Mouse (Mus musculus) regulatory T cell (primary cell): ENCODE results near the gene Bach1.

Source experiments
- in situ Hi-C: fragments of 300-600 bp; cut with MboI, MseI; formaldehyde crosslinking; loops from one replicate; pipeline ENCODE4 v1.15.1; 2025; ENCODE audit warnings: high pct_unique_total_duplicates

Gene Bach1

GRCm38 (mm10) chr16:87698692-87699305, at the start of gene Bach1:
TSS of gene Bach1 (plus strand) at chr16:87698945.
- in situ Hi-C loops: no loop called here

GRCm38 (mm10) chr16:87652344-87652743, 46.4 kb upstream of the Bach1 start:
- in situ Hi-C loops: no loop called here

DNA sequence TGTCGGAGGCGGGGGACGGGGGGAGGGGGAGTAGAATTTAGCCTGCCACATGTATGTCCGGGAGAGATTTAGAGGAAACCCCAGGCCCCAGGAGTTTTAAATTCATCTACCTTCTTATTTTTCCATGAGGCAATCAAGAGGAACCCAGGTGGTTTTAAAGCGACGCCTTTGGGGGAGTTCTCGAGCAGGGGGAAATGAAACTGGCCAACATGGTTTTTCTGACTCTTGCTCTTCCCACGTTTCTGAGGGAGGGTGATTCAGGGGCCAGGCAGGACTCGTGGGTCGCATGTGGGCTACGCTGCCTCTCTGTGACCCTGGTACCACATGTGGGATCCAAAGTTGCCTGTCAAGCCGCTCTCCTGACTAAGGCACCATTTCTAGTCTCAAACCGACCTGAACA, 45.8 kb upstream of the Bach1 start:
- in situ Hi-C loops: no loop called here

- in situ Hi-C loops: no loop called here
Observed at GRCm38 (mm10) chr16:87654016-87654575, 44.6 kb upstream of the Bach1 start.

GRCm38 (mm10) chr16:87655005-87655404, 43.7 kb upstream of the Bach1 start:
- in situ Hi-C loops: no loop called here

DNA sequence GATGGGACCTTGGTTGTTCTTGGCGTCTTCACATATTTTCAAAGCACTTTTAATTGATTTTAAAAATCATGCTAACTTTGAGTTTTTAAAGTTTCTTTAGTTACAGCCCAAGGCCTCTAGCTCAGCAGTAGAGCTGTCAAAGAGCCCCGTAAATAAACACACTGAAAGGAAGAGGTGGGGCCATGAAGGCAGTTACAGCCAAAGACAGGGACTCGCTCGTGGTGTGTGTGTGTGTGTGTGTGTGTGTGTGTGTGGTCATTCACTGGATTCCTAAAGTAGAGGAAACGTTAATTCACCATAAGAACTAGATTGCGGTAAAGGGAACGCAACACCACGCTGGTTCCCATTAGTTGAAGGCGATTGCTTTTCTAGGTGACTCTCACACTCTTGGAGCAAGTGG, 43.2 kb upstream of the Bach1 start:
- in situ Hi-C loops: no loop called here

- in situ Hi-C loops: no loop called here
Observed at GRCm38 (mm10) chr16:87656771-87657170, 42.0 kb upstream of the Bach1 start.

GRCm38 (mm10) chr16:87657291-87657690, 41.5 kb upstream of the Bach1 start:
- in situ Hi-C loops: no loop called here

- in situ Hi-C loops: no loop called here
Observed at GRCm38 (mm10) chr16:87661024-87661471, 37.7 kb upstream of the Bach1 start.

DNA sequence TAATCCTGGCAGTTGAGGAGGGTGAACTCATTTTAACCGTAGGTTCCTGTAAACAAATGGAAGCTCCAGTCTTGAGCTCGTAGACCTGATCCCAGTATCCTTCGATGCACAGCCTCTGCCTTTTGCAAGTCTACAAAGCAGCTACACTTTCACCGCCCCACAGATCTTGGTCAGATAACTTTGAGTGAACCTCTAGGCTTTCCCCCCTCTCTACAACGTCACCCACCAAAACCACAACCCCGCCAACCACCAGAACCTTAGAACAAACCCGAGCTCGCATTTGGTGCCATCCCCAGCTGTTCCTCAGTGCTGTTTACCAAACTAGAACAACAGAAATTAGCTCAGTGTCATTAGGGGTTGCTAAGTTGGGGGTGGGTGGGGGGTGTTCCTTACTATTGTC, 37.1 kb upstream of the Bach1 start:
- in situ Hi-C loops: no loop called here

- in situ Hi-C loops: no loop called here
Observed at GRCm38 (mm10) chr16:87662528-87662927, 36.2 kb upstream of the Bach1 start.

- in situ Hi-C loops: no loop called here
Observed at GRCm38 (mm10) chr16:87663890-87664289, 34.9 kb upstream of the Bach1 start.

GRCm38 (mm10) chr16:87665246-87665645, 33.5 kb upstream of the Bach1 start:
- in situ Hi-C loops: no loop called here

DNA sequence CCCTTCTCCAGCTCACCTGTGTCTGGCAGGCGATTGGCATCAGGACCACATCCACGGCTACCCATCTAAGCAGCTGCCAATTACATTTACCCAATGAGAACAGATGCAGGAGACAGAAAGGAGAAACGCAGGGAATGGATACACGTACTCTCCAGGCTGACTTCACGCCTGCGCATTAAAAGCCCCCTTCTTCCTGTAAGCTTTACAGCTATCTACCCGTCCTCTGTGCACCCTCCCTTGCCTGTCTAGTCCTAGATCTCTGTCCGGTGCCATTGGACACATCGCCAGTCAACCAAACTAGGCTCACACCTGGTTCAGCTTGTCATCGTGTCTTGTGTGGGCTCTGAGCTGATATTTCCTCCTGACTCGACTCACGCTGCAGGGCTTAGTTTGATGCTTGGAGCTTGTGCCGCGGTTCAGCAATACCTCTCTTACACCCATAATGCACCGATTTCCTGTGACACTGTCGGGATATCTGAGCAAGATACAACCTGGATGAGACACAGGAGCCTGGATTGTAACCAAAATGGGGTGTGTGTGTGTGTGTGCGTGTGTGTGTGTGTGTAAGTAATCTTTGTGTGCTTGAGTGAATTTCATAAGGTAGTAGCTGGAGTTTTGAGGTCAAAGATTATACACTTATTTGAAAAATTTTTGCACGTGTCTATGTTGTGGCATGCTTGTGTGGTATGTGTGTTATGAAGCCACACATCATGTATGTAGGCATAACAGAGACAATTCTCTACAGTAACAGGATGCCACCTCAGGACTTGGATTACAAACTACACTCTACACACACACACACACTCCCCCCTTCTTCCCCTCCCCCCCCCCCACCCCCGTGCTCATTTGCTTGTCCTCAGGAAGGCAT, 32.8 kb upstream of the Bach1 start:
- in situ Hi-C loops: no loop called here

DNA sequence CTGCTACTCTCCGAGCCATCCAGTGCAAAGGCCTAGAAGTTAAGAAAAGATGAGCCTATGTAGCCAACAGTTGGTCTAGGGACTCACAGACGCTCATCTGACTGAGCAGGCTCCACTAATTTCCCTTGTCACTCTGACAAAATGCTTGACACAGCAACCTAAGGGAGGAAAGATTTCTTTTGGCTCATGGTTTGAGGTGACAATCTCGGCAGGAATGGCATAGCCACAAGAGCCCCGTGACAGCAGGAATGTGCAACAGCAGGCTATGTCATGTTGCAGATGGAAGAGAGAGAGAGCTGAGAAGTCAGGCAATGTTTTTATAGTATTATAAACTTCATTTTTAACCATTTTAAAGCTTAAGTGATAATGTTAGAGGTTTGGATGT, 32.1 kb upstream of the Bach1 start:
- in situ Hi-C loops: no loop called here

GRCm38 (mm10) chr16:87668002-87668401, 30.7 kb upstream of the Bach1 start:
- in situ Hi-C loops: no loop called here

DNA sequence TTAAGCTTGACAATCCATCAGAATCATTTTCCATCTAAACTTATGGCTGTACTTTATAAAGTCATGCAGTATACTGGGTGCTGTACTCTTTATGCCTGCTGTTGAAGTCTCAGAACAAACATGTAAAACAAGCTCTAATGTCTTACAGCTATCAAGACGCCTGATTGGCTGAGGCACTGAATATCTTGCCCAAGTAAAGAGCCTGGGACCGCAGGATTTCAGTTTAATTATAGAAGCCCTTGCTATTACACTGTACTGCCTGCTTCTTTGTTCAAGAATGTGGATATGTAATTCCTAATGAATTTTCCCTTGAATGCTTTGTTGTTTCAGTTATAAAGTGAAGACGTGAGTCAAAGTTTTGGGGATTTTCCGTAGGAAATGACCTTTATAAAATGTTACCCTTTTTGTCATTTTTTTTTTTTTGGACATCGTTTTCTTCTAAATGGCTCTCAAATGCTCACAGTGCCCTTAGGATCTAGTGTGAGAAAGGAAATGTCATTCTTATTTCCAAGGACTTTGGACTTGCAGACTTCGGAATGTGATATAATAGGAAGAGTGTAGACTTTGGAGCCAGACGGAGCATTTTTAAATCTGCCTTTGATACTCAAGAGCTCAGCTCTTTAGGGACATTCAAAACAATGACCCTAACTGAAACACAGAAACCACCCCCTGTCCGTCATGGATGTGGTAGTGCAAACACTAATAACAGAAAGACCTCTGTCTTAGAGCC, 28.5 kb upstream of the Bach1 start:
- in situ Hi-C loops: no loop called here

DNA sequence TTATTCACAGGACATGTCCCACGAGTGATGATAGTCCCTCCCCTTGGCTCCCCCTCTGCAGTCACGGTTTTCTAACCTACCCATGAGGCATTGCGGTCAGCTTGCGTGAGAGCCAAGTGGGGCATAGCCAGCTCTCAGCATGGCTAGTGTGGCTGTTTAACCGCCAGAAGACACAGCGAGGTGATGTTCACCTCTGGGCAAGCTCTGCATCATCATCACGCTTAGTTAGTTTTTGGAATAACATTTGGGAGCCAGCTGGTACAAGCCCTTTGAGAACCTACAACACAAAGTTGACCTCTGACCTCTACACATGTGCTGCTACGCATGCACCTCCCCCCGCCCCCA, 28.0 kb upstream of the Bach1 start:
- in situ Hi-C loops: no loop called here

GRCm38 (mm10) chr16:87671336-87671735, 27.4 kb upstream of the Bach1 start:
- in situ Hi-C loops: no loop called here

DNA sequence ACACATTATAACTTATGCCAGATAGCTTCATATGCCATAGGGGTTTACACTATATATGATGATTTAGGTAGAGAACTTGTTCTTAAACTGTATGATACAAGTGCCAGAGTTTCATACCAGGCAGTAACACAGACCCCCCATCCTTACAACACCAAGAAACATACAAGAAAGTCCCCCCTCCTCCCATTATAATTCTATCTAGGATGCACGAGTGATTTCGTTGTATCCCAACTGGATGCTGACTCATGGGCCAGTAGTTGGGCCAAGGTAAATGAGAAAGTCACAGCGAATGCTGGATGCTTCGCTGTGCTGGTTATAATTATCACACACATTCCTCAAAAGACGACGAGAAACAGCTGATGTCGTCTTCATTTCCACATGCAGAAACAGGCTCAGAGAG, 25.6 kb upstream of the Bach1 start:
- in situ Hi-C loops: no loop called here

DNA sequence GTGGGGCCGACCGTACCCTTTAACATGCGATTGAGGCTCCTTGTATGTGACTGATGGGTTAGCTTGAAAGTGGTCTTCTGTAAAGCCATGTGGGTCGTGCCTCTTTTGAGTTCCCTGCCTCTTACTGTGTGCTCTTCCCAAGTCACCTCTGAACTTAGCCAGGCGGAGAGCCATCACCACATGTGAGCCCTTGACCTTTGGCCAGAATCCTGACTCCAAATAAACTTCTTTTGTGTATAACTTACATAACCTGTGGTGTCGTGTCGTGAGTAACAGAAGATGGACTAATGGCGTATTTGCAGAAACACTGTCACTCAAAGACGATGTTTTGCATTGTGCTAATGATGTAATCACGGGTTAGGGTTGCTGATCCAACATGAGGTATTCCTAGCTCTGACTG, 22.6 kb upstream of the Bach1 start:
- in situ Hi-C loops: no loop called here

DNA sequence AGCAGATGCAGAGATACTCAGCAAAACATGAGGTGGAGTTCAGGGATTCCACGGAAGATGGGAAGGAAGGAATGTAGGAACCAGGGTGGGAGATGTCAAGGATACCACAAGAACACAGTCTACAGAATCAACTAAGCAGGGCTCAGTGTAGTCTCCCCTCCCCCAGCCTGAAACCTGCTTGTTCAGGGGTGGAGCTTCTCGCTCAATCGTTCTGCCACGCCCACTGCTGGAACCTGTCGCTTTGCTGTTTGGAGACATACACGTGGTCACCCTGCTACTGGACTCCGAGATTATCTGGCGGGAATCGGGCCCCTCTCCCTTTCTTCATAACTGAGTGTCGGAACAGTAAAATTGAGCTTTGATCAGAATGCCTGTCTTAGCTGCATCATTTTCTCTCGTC, 20.1 kb upstream of the Bach1 start:
- in situ Hi-C loops: no loop called here
